In genomic region chr17:83335183-83335584, GRCm38 (mm10) we compare ENCODE assay signal across 10 mouse cellular contexts. TPM values are rescaled to one million over a fixed set of nuclear protein-coding genes. Genes with fewer than 3 reads are reported as not detected.
DNase-seq lines count a peak whose midpoint lies in the region; ATAC-seq lines count a peak whose summit lies in the region.
"Had no signal": no experiment of that assay in that cellular context is flagged by ENCODE, and none has a peak within 500 bp of the region (broad histone marks: within the 10 kb centered on the region; RNA-seq: fewer than 3 reads in every experiment).

No protein-coding gene starts in this region.

- no peaks in the 10 kb centered on the region for H3K36me3 ChIP-seq in heart, embryonic 16.5 days (ENCODE audit: control insufficient read depth, insufficient read depth)

- peak overlapping the region; percentile 61 for H3K4me2 ChIP-seq in heart, embryonic 16.5 days (ENCODE audit: low read depth, low read length)

- H3K27me3 ChIP-seq in heart, embryonic 16.5 days (ENCODE audit: control insufficient read depth, insufficient read depth, low read length) = no peaks in the 10 kb centered on the region
- H3K27me3 ChIP-seq: Patski had no signal

- H3K27ac ChIP-seq in heart, embryonic 16.5 days (ENCODE audit: low read length) = no peak overlapping the region

- no peak for DNase-seq in heart, adult 8-10 months (ENCODE audit: low spot score)
- peak; percentile 56 for DNase-seq in MEL-GATA-1-ER (ENCODE audit: extremely low read depth, low read depth)
- no peak for DNase-seq in urinary bladder, postnatal 14 days (ENCODE audit: low spot score)
- no peak for DNase-seq in cerebellum, postnatal 25 days
- no peak for DNase-seq in left cerebral cortex, adult 11 months (ENCODE audit: low spot score)
- DNase-seq: cerebellum, postnatal 36 days had no signal

- peak overlapping the region; percentile 43 for H3K4me3 ChIP-seq in heart, embryonic 16.5 days (ENCODE audit: low read length)

- no peak for ATAC-seq in heart, embryonic 16.5 days (replicated peaks; ENCODE audit: extremely low read depth, insufficient read depth, low FRiP score)
- ATAC-seq in hematopoietic stem cell, adult 5-6 weeks (replicated peaks in 1 of 2; ENCODE audit: insufficient read depth in 1 of 2, low FRiP score in 2 of 2, low TSS enrichment in 1 of 2, low read depth in 1 of 2, poor library complexity in 2 of 2, severe bottlenecking in 2 of 2) = peak; percentile 12 to 32; a peak in 1 of 4 replicates
- ATAC-seq in megakaryocyte, adult 5-6 weeks (ENCODE audit: poor library complexity, severe bottlenecking) = peak; percentile 58
- ATAC-seq: Patski had no signal

- H3K9me3 ChIP-seq in heart, embryonic 16.5 days (replicated peaks; ENCODE audit: control insufficient read depth, low read length) = no peaks in the 10 kb centered on the region

- WGBS in heart, embryonic 16.5 days = 28% methylated on average over 13 of the region's 13 CpGs

- H3K9ac ChIP-seq in heart, embryonic 16.5 days (ENCODE audit: low read length) = peak overlapping the region; percentile 60

- H3K4me1 ChIP-seq in heart, embryonic 16.5 days (ENCODE audit: control insufficient read depth, insufficient read depth, low read length) = peaks cover 13% of the 10 kb centered on the region

RNA-seq across cellular contexts. Expression of gene Eml4, which starts 15.5 kb away (rescaled TPM):
- polyA plus RNA-seq in heart, embryonic 16.5 days (2015; fragmentation: Nextera tagmentation; extraction: Ambion mirVana) = 12.4 and 12.7 TPM in 2 replicates
- total RNA-seq in heart, adult 8-10 months (2022) = 1 to 10 TPM; 3.3 to 5.0 (median 4.0) TPM
- total RNA-seq in hematopoietic stem cell, adult 5-6 weeks (2017) = 90.9 and 91.0 TPM in 2 replicates
- 28.1 and 30.8 TPM in 2 replicates for total RNA-seq in megakaryocyte, adult 5-6 weeks (2015)
- 43.8 and 59.8 TPM in 2 replicates for total RNA-seq in megakaryocyte, adult 5-6 weeks (2017)

Comparison
In these comparisons a context has a peak if more than half of its experiments do, and no peak if none do; other contexts are left out.
1. RNA of gene Eml4, which starts 15.5 kb away (total RNA-seq): 90.9 to 91.0 TPM in hematopoietic stem cell, adult 5-6 weeks and 28.1 to 59.8 TPM in megakaryocyte, adult 5-6 weeks; 3.3 to 5.0 TPM in heart, adult 8-10 months; every median in the first group is over 4 times any median in the second.